Mouse (Mus musculus): ENCODE measurements around the gene Laptm4a.
"Not testable (repeated sequence)": the region's sequence is repeated elsewhere in the genome, so short reads cannot be mapped to it uniquely, and the experiment has no call there.

Laptm4a gene

DNA sequence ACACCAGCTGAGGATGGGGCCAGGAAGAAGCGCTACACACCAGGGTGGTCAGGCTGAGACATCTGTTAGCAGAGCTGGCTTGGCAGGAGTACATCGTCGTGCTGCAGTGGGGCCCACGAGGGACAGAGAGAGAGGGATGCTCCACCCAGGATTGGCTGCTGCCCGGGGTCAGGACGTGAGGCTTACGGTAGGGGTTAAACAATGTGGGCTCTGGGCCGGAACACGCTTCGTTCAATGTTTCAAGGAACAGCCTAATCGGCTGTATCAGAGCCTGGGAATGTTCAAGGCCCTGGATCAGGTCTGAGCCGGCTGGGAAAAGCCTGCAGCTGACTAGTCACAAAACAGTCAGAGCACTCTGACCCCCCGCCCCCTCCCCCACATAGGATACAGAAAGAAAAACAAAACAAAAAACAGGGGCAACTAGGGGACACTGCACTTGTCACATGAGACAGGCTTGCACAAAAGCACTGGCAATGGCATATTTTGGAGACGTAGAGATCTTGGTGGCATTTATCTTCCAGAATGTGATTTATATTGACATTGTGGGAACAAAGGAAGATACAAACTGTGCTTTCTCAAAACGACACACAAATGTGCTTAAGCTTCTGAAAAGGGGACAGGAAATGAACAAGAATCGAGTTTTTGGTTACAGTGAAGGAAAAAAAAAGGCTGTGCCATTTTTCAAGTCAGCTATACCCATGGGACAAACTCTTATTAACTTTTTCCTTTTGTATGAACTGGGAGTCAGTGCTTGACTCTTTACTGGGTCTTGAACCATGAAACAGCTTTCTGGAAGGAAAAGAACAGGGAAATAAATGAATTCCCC, 8.4 kb upstream of the Laptm4a start:
- peak; percentile 64 to 79 for DNase-seq (ENCODE audit: low spot score in 2 of 2)

GRCm38 (mm10) chr12:8913701-8914340, 7.6 kb upstream of the Laptm4a start:
- DNase-seq (ENCODE audit: low spot score in 2 of 2), result peak in 1 of 2 experiments; percentile 38

GRCm38 (mm10) chr12:8916378-8916777, 5.1 kb upstream of the Laptm4a start:
- peak; percentile 67 to 76 for DNase-seq (ENCODE audit: low spot score in 2 of 2)

DNA sequence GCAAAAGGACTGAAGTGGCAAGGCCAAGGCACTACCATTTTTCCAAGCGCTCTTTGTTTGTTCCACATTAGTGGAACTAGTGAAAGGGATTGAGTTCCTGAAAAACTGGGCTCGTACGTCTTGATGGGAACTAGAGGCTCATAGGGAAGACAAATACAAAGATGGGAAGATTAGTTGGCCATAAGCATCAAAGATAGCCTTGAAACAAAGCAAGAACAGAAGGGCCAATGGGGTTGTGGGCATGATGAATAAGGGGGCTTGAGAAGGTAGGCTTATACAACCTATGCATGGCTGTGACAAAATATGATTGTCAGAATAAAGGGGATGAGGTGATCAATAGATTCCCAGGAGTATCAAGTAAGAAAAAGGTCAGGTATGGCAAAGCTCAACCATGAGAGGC, 2.2 kb upstream of the Laptm4a start:
- DNase-seq (ENCODE audit: low spot score in 2 of 2), result no peak

- DNase-seq (ENCODE audit: low spot score in 2 of 2), result no peak
Measured at GRCm38 (mm10) chr12:8920996-8921393, 469 bp upstream of the Laptm4a start.

DNA sequence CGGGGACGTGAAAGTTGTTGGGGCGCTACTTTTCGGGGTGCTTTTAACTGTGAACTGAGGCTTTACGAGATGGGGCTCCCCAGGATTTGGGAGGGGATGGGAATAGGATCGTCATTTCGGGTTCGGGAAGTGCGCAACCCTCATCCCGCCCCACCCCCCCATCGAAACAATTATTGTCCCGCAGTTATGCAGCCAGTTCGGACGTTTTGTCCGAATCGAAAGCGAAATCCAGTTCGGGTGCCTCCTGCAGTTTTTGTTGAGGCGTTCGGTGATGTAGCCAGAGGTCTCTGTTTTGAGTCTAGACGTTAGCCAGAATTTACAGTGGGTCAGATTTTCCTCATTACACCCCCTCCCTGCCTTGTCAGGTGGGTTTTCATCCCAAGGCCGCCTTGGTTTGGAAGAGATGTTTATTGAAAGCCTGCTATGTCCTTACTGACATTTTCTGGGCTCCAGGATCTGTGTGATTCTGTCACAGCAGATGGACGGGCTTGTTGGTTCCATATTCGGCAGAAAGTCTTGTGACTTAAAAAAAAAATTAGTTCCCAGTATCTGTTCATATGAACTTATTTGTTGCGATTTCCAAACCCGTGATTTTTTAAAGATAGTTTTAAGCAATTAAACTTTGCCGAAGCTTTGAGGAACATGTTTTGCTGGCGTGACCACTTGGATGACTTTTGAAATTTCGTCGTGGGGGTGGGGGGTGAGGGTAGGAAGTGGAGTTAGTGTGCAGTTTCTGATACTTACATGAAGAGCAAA, 1.1 kb downstream of the Laptm4a start:
- DNase-seq (ENCODE audit: low spot score in 2 of 2), result no peak

DNA sequence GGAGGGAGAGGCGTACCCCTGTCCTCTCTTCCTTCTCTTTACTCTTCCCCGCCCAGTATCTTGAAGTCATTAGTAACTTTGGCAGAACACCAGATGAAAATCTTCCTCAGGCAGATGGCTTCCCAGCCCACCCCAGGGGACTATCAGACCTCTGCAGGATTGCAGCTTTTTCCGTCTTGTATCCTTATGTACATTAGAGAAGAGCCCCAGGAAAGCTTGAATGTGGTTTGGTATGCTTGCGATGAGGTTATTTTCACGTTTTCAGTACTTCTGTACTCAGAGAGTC, 1.6 kb downstream of the Laptm4a start:
- DNase-seq (ENCODE audit: low spot score in 2 of 2), result no peak

DNA sequence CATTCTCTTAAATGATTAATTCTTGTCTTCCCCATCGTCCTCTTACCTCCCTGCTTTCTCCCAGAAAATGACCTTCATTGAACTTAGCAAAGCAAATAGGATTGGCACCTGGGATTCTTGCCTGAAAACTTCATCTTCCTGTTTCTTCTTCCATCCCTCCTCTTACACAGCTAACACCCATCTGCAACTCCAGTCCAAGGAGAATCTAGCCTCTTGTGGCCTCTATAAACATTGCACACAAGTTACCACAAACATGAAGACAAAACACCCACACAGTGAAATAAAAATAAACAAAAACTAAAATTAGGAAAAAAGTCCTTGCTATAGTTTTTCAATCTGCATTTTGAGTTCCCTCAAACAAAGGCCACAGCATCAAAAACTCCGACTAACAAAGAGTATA, 2.1 kb downstream of the Laptm4a start:
- no peak for DNase-seq (ENCODE audit: low spot score in 2 of 2)

- no peak for DNase-seq (ENCODE audit: low spot score in 2 of 2)
Measured at GRCm38 (mm10) chr12:8927652-8928051, 6.2 kb downstream of the Laptm4a start.

GRCm38 (mm10) chr12:8928766-8929165, 7.3 kb downstream of the Laptm4a start:
- no peak for DNase-seq (ENCODE audit: low spot score in 2 of 2)

DNA sequence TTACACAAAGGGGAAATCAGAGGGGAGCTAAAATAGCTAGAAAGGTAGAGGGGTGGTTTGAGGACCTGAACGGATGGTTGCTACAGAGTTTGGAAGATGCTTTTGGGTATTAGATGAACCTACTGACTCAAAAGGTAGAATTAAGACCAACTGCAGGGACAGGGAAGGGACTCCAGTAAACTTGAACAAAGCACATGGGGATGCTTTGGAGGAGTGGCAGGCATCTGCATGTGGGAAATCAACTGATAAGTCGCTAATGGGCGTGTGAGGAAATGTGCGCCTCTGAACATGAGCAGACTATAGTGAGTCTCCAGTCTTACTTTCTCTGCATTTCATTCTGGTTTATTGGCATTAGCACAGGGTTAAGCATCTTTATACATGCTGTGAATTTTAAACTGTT, 9.6 kb downstream of the Laptm4a start:
- DNase-seq (ENCODE audit: low spot score in 2 of 2), result no peak

GRCm38 (mm10) chr12:8935349-8935748, 13.9 kb downstream of the Laptm4a start:
- no peak for DNase-seq (ENCODE audit: low spot score in 2 of 2)

DNA sequence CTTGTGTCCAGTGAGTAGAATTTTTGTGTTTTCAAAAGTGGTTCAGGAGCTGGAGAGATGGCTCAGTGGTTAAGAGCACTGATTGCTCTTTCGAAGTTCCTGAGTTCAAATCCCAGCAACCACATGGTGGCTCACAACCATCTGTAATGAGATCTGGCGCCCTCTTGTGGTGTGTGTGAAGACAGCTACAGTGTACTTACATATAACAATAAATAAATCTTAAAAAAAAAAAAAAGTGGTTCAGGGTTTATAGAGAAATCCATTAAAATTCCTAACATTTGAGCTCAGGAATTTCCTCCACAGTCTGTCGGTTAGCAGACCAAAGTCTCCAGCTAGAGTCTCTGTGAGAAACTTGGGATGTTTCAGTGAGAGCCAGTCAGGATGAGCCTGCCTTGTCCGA, 14.7 kb downstream of the Laptm4a start:
- DNase-seq (ENCODE audit: low spot score in 2 of 2), result not testable (repeated sequence)

DNA sequence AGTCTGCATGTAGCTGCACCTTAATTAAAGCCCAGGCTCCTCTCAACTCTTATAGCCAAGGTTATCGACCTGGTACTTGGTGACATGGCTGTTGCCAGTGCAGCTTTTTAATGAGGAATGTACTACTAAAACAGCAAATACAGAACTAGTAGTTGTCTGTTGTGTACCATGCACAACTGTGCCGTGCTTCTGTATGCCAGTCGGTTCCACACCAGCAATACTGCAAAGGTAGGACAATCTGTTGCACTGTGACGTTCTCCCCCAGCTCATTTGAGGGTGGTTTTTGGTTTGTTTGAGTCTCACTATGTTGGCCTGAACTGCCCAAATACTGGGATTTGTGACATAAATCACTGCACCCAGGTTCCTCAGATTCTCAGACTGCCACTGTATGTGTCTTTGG, 18.0 kb downstream of the Laptm4a start:
- no peak for DNase-seq (ENCODE audit: low spot score in 2 of 2)

- DNase-seq (ENCODE audit: low spot score in 2 of 2), result no peak
Measured at GRCm38 (mm10) chr12:8940011-8941005, 18.8 kb downstream of the Laptm4a start.

DNA sequence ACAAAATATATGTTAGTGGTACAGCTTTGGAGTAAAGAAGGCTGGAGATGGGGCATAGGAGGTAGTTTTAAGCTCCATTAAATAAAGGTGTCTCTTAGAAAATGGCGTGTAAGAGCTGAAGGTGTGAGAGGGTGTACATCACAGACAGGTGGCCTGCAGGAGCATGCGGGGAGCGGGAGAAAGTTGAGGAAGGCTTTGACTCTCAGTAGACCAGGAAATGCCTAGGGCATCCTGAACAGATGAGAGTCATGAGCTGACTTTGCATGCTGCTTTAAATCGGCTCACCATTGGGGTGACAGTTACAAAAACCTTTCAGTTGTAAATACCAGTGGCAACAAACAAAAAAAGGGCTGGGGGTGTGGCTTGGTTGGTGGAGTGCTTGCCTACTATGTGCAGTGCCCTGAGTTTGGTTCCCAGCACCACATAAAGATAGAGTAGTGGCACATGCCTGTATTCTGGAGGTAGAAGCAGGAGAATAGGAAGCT, 19.7 kb downstream of the Laptm4a start:
- DNase-seq (ENCODE audit: low spot score in 2 of 2), result no peak

- no peak for DNase-seq (ENCODE audit: low spot score in 2 of 2)
Measured at GRCm38 (mm10) chr12:8941699-8942392, 20.4 kb downstream of the Laptm4a start.

- DNase-seq (ENCODE audit: low spot score in 2 of 2), result no peak
Measured at GRCm38 (mm10) chr12:8947163-8947562, 25.7 kb downstream of the Laptm4a start.

- peak; percentile 56 to 69 for DNase-seq (ENCODE audit: low spot score in 2 of 2)
Measured at GRCm38 (mm10) chr12:8947714-8948464, 26.4 kb downstream of the Laptm4a start, which contains the start of gene Matn3. Matn3 (plus strand) TSS chr12:8947929.

GRCm38 (mm10) chr12:8953136-8953535, 31.7 kb downstream of the Laptm4a start:
- DNase-seq (ENCODE audit: low spot score in 2 of 2), result no peak
